Mouse (Mus musculus) limb, embryonic 15.5 days (tissue): Measurements from ENCODE around the gene Prph. TPM values are rescaled to one million over a fixed set of nuclear protein-coding genes. Genes with fewer than 3 reads are reported as not detected.
A peak's percentile ranks its signal among the peaks of the same experiment; 100 is the strongest.

Source experiments
- ATAC-seq: fragments of 200-750 bp; cut with Nextera tagmentation; 2 replicates; pipeline ENCODE4 v1.8.0; 2017; ENCODE audit warnings: low read depth, moderate TSS enrichment; ENCODE audit not compliant: insufficient number of reproducible peaks, low FRiP score, low TSS enrichment
- H3K27ac ChIP-seq: fragments of 300-500 bp; sonication (generic); 2 replicates; pipeline ENCODE4 v1.5.1; 2015; ENCODE audit warnings: moderate library complexity, mild to moderate bottlenecking, inconsistent platforms
- H3K27me3 ChIP-seq: fragments of 300-500 bp; sonication (generic); 2 replicates; pipeline ENCODE4 v1.6.1; 2015; ENCODE audit warnings: inconsistent platforms
- H3K36me3 ChIP-seq: fragments of 300-500 bp; sonication (generic); 2 replicates; pipeline ENCODE4 v1.6.1; 2015; ENCODE audit warnings: inconsistent platforms
- H3K4me1 ChIP-seq: fragments of 300-500 bp; sonication (generic); 2 replicates; pipeline ENCODE4 v1.6.1; 2015; ENCODE audit warnings: inconsistent platforms
- H3K4me2 ChIP-seq: fragments of 300-500 bp; sonication (generic); 2 replicates; pipeline ENCODE4 v1.6.1; 2015; ENCODE audit warnings: mild to moderate bottlenecking, inconsistent platforms
- H3K4me3 ChIP-seq: fragments of 300-500 bp; sonication (generic); 2 replicates; pipeline ENCODE4 v1.5.1; 2015; ENCODE audit warnings: mild to moderate bottlenecking, inconsistent platforms
- H3K9ac ChIP-seq: fragments of 300-500 bp; sonication (generic); 2 replicates; pipeline ENCODE4 v1.6.1; 2015; ENCODE audit warnings: inconsistent platforms
- H3K9me3 ChIP-seq: fragments of 300-500 bp; sonication (generic); 2 replicates; pipeline ENCODE4 v1.6.1; 2016; ENCODE audit warnings: inconsistent platforms
- WGBS: fragments of 180-500 bp; shearing (Covaris S2); methylation state at CpG from one replicate; pipeline ENCODE4 v1.1.7; 2015; 5-methylcytosine and 5-hydroxymethylcytosine counted together
- microRNA-seq: library from miRNA; unstranded; fragments of <30 nt; microRNA quantifications from one replicate; pipeline ENCODE4, GENCODE M21; 2016
- polyA plus RNA-seq: library from polyadenylated mRNA; unstranded; fragments of >200 nt; fragmentation: Nextera tagmentation; extraction: Ambion mirVana; gene quantifications from 2 replicates; pipeline ENCODE4 v1.2.1, GENCODE M21; 2015

Gene Prph
- polyA plus RNA-seq, 1 experiment from 2014 or later: 2.4 TPM

GRCm38 (mm10) chr15:99095356-99095755 lies 40.4 kb downstream of the Prph start:
- Histone ChIP-seq H3K9me3 (no peaks in the 10 kb centered on the region), H3K4me1 (peaks cover 52% of the 10 kb centered on the region)

GRCm38 (mm10) chr15:99096061-99096793 lies 41.3 kb downstream of the Prph start:
- Histone ChIP-seq H3K4me3 (peak overlapping the region; percentile 42), H3K4me1 (peaks cover 52% of the 10 kb centered on the region), H3K4me2 (peak overlapping the region; percentile 80), H3K27ac (no peak overlapping the region), H3K9me3 (no peaks in the 10 kb centered on the region), H3K27me3 (peaks cover 85% of the 10 kb centered on the region), H3K9ac (peak overlapping the region; percentile 29; the same call in 1 of the 2 replicates), H3K36me3 (no peaks in the 10 kb centered on the region)
- 6% methylated on average over 24 of the region's 24 CpGs for WGBS
- no peak for ATAC-seq

More at GRCm38 (mm10) chr15:99095356-99095755, 40.4 kb downstream of the Prph start:
- 9% methylated on average over 6 of the region's 6 CpGs for WGBS
- Histone ChIP-seq H3K4me3 (no peak overlapping the region), H3K27me3 (peaks cover 93% of the 10 kb centered on the region), H3K27ac (no peak overlapping the region), H3K4me2 (no peak overlapping the region), H3K9ac (no peak overlapping the region), H3K36me3 (no peaks in the 10 kb centered on the region)
- ATAC-seq: no peak

- peak overlapping the region; percentile 29 for H3K9ac ChIP-seq
- H3K4me2 ChIP-seq: peak overlapping the region; percentile 80
- under 1% methylated on average over 46 of the region's 58 CpGs for WGBS
- no peaks in the 10 kb centered on the region for H3K36me3 ChIP-seq
- peaks cover 77% of the 10 kb centered on the region for H3K27me3 ChIP-seq
- peak overlapping the region; percentile 42 for H3K4me3 ChIP-seq
- no peaks in the 10 kb centered on the region for H3K9me3 ChIP-seq
- H3K4me1 ChIP-seq: peaks cover 52% of the 10 kb centered on the region
- ATAC-seq: no peak
- no peak overlapping the region for H3K27ac ChIP-seq
These were observed 42.0 kb downstream of the Prph start for GRCm38 (mm10) chr15:99096831-99097500.

- H3K36me3 ChIP-seq: no peaks in the 10 kb centered on the region
- H3K4me2 ChIP-seq: peak overlapping the region; percentile 80
- no peak overlapping the region for H3K9ac ChIP-seq
- peaks cover 67% of the 10 kb centered on the region for H3K27me3 ChIP-seq
- peaks cover 52% of the 10 kb centered on the region for H3K4me1 ChIP-seq
- H3K27ac ChIP-seq: no peak overlapping the region
- H3K9me3 ChIP-seq: no peaks in the 10 kb centered on the region
- WGBS: under 1% methylated on average over 39 of the region's 39 CpGs
- H3K4me3 ChIP-seq: peak overlapping the region; percentile 42
- ATAC-seq: no peak
These were observed 43.0 kb downstream of the Prph start for GRCm38 (mm10) chr15:99097840-99098492.

- Histone ChIP-seq H3K36me3 (no peaks in the 10 kb centered on the region), H3K27ac (no peak overlapping the region), H3K9me3 (no peaks in the 10 kb centered on the region), H3K27me3 (peaks cover 62% of the 10 kb centered on the region), H3K4me2 (peak overlapping the region; percentile 80), H3K4me1 (peaks cover 47% of the 10 kb centered on the region), H3K4me3 (peak overlapping the region; percentile 42), H3K9ac (no peak overlapping the region)
- WGBS: 4% methylated on average over 9 of the region's 9 CpGs
- no peak for ATAC-seq
These were observed 43.5 kb downstream of the Prph start for GRCm38 (mm10) chr15:99098493-99098861.

GRCm38 (mm10) chr15:99099139-99099556 lies 44.2 kb downstream of the Prph start:
- Histone ChIP-seq H3K4me3 (peak overlapping the region; percentile 42), H3K36me3 (no peaks in the 10 kb centered on the region), H3K27ac (no peak overlapping the region), H3K27me3 (peaks cover 56% of the 10 kb centered on the region), H3K4me1 (peaks cover 42% of the 10 kb centered on the region), H3K9me3 (no peaks in the 10 kb centered on the region), H3K9ac (no peak overlapping the region), H3K4me2 (peak overlapping the region; percentile 80)
- WGBS: 2% methylated on average over 15 of the region's 15 CpGs
- peak; percentile 61; the same call in 1 of the 2 replicates for ATAC-seq

GRCm38 (mm10) chr15:99099984-99100383 lies 45.0 kb downstream of the Prph start:
- Histone ChIP-seq H3K36me3 (no peaks in the 10 kb centered on the region), H3K4me1 (peaks cover 36% of the 10 kb centered on the region), H3K27me3 (peaks cover 50% of the 10 kb centered on the region), H3K4me2 (no peak overlapping the region), H3K27ac (no peak overlapping the region), H3K9me3 (no peaks in the 10 kb centered on the region), H3K4me3 (no peak overlapping the region), H3K9ac (no peak overlapping the region)
- ATAC-seq: no peak
- 54% methylated on average over 3 of the region's 3 CpGs for WGBS

- no peak overlapping the region for H3K27ac ChIP-seq
- ATAC-seq: no peak
- H3K4me3 ChIP-seq: no peak overlapping the region
- no peak overlapping the region for H3K9ac ChIP-seq
- H3K4me1 ChIP-seq: no peaks in the 10 kb centered on the region
- no peak overlapping the region for H3K4me2 ChIP-seq
- no peaks in the 10 kb centered on the region for H3K9me3 ChIP-seq
- WGBS: 43% methylated on average over 7 of the region's 7 CpGs
- H3K36me3 ChIP-seq: no peaks in the 10 kb centered on the region
- H3K27me3 ChIP-seq: 0 out of 2 replicates have a peak, but pooled peaks cover under 1% of the 10 kb centered on the region
These were observed 50.3 kb downstream of the Prph start for GRCm38 (mm10) chr15:99105238-99105637.

GRCm38 (mm10) chr15:99107866-99108265 lies 52.9 kb downstream of the Prph start:
- ATAC-seq: no peak
- Histone ChIP-seq H3K27ac (no peak overlapping the region), H3K4me3 (no peak overlapping the region), H3K9ac (no peak overlapping the region), H3K27me3 (no peaks in the 10 kb centered on the region), H3K9me3 (no peaks in the 10 kb centered on the region), H3K36me3 (no peaks in the 10 kb centered on the region), H3K4me1 (no peaks in the 10 kb centered on the region), H3K4me2 (no peak overlapping the region)
- WGBS: 76% methylated on average over 3 of the region's 3 CpGs

Small RNA genes within 50 kb of the gene (microRNA-seq; reads per million reads assigned to microRNA genes)
- gene Mir6960: not detected

Other genes with a start within 250 kb of the Prph start
- 0.15 TPM in 1 of 2 replicates, not detected in the other for gene Ddn, start 245.7 kb upstream of the Prph start, polyA plus RNA-seq
- 91.4 and 94.3 TPM in 2 replicates for gene Prkag1, start 223.7 kb upstream of the Prph start, polyA plus RNA-seq
- gene Kmt2d, start 184.0 kb upstream of the Prph start, polyA plus RNA-seq: 11.8 and 13.7 TPM in 2 replicates
- gene Rhebl1, start 160.6 kb upstream of the Prph start, polyA plus RNA-seq: 14.1 and 14.2 TPM in 2 replicates
- 1.8 and 2.7 TPM in 2 replicates for gene Dhh, start 156.6 kb upstream of the Prph start, polyA plus RNA-seq
- 19.7 and 21.8 TPM in 2 replicates for gene Lmbr1l, start 136.9 kb upstream of the Prph start, polyA plus RNA-seq
- 1,374 and 1,490 TPM in 2 replicates for gene Tuba1b, start 120.6 kb upstream of the Prph start, polyA plus RNA-seq
- gene Gm49450, start 101.6 kb upstream of the Prph start, polyA plus RNA-seq: not detected in 2 replicates
- gene Tuba1a, start 101.5 kb upstream of the Prph start, polyA plus RNA-seq: 1,206 and 1,410 TPM in 2 replicates
- 138 and 145 TPM in 2 replicates for gene Tuba1c, start 25.3 kb upstream of the Prph start, polyA plus RNA-seq
- gene Troap, start 19.4 kb downstream of the Prph start, polyA plus RNA-seq: 22.3 and 26.5 TPM in 2 replicates
- not detected in 2 replicates for gene C1ql4, start 32.6 kb downstream of the Prph start, polyA plus RNA-seq
- 0.55 and 0.86 TPM in 2 replicates for gene Dnajc22, start 38.0 kb downstream of the Prph start, polyA plus RNA-seq
- 28.7 and 33.1 TPM in 2 replicates for gene Spats2, start 70.7 kb downstream of the Prph start, polyA plus RNA-seq
- gene Kcnh3, start 169.7 kb downstream of the Prph start, polyA plus RNA-seq: 0.43 and 0.68 TPM in 2 replicates
- 114 and 129 TPM in 2 replicates for gene Mcrs1, start 196.8 kb downstream of the Prph start, polyA plus RNA-seq
- gene Prpf40b, start 239.9 kb downstream of the Prph start, polyA plus RNA-seq: 52.5 and 53.8 TPM in 2 replicates
- gene Fam186b, start 240.7 kb downstream of the Prph start, polyA plus RNA-seq: 0.10 and 0.18 TPM in 2 replicates